Mouse (Mus musculus) midbrain, embryonic 11.5 days (tissue): ENCODE results near the gene Ints7. TPM values are rescaled to one million over a fixed set of nuclear protein-coding genes. Genes with fewer than 3 reads are reported as not detected.

Experiments
- ATAC-seq: fragments of 200-750 bp; cut with Nextera tagmentation; 2 replicates; pipeline ENCODE4 v1.8.0; 2017; ENCODE audit warnings: moderate TSS enrichment, moderate library complexity; ENCODE audit not compliant: low FRiP score
- DNase-seq: peaks from one replicate; pipeline ENCODE4 v3.0.0; 2015; ENCODE audit warnings: low spot score; ENCODE audit errors: missing footprints
- H3K27ac ChIP-seq: fragments of 300-500 bp; sonication (generic); 2 replicates; pipeline ENCODE4 v1.5.1; 2014; ENCODE audit warnings: low read depth, low read length
- H3K27me3 ChIP-seq: fragments of 300-500 bp; sonication (generic); 2 replicates; pipeline ENCODE4 v1.6.1; 2014; ENCODE audit warnings: mild to moderate bottlenecking, low read length, moderate library complexity, mixed read lengths; ENCODE audit not compliant: control insufficient read depth, insufficient read depth
- H3K36me3 ChIP-seq: fragments of 300-500 bp; sonication (generic); 2 replicates; pipeline ENCODE4 v1.6.1; 2014; ENCODE audit warnings: mild to moderate bottlenecking, low read length, moderate library complexity, mixed read lengths; ENCODE audit not compliant: control insufficient read depth, insufficient read depth
- H3K4me1 ChIP-seq: fragments of 300-500 bp; sonication (generic); 2 replicates; pipeline ENCODE4 v1.6.1; 2014; ENCODE audit warnings: low read length; ENCODE audit not compliant: control insufficient read depth, insufficient read depth
- H3K4me2 ChIP-seq: fragments of 300-500 bp; sonication (generic); 2 replicates; pipeline ENCODE4 v1.6.1; 2014; ENCODE audit warnings: mild to moderate bottlenecking, moderate library complexity
- H3K4me3 ChIP-seq: fragments of 300-500 bp; sonication (generic); 2 replicates; pipeline ENCODE4 v1.5.1; 2014; ENCODE audit warnings: low read depth, low read length
- H3K9ac ChIP-seq: fragments of 300-500 bp; sonication (generic); 2 replicates; pipeline ENCODE4 v1.6.1; 2014; ENCODE audit warnings: low read length
- H3K9me3 ChIP-seq: fragments of 300-500 bp; sonication (generic); 2 replicates; pipeline ENCODE4 v1.6.1; 2016; ENCODE audit warnings: low read length; ENCODE audit not compliant: control insufficient read depth
- WGBS: fragments of 180-500 bp; shearing (Covaris S2); extraction: QIAGEN DNeasy Blood & Tissue Kit; methylation state at CpG from one replicate; pipeline ENCODE4 v1.1.7; 2014; 5-methylcytosine and 5-hydroxymethylcytosine counted together
- polyA plus RNA-seq: library from polyadenylated mRNA; unstranded; fragments of >200 nt; fragmentation: Nextera tagmentation; extraction: Ambion mirVana; gene quantifications from 2 replicates; pipeline ENCODE4 v1.2.1, GENCODE M21; 2014

The Ints7 gene
- polyA plus RNA-seq, 1 experiment from 2014 or later, result 55.2 TPM

- Histone ChIP-seq H3K9ac (no peak overlapping the region), H3K27me3 (no peaks in the 10 kb centered on the region), H3K9me3 (no peaks in the 10 kb centered on the region), H3K4me1 (no peaks in the 10 kb centered on the region), H3K4me3 (no peak overlapping the region), H3K36me3 (peaks cover 24% of the 10 kb centered on the region), H3K27ac (no peak overlapping the region), H3K4me2 (no peak overlapping the region)
- WGBS, result 94% methylated on average over 12 of the region's 12 CpGs
- DNase-seq, result no peak
- ATAC-seq, result no peak
Measured at GRCm38 (mm10) chr1:191618067-191618766, 42.8 kb downstream of the Ints7 start.

GRCm38 (mm10) chr1:191621096-191621495, 45.7 kb downstream of the Ints7 start:
- WGBS, result 95% methylated on average over 8 of the region's 8 CpGs
- Histone ChIP-seq H3K36me3 (peaks cover 18% of the 10 kb centered on the region), H3K4me3 (no peak overlapping the region), H3K27me3 (no peaks in the 10 kb centered on the region), H3K4me2 (no peak overlapping the region), H3K9me3 (no peaks in the 10 kb centered on the region), H3K9ac (no peak overlapping the region), H3K27ac (no peak overlapping the region), H3K4me1 (no peaks in the 10 kb centered on the region)
- DNase-seq (no peak), ATAC-seq (no peak)

GRCm38 (mm10) chr1:191622801-191623200, 47.4 kb downstream of the Ints7 start:
- H3K27me3 ChIP-seq, result no peaks in the 10 kb centered on the region
- ATAC-seq (no peak), DNase-seq (no peak)
- WGBS, result 91% methylated on average over 8 of the region's 8 CpGs
- H3K4me2 ChIP-seq, result no peak overlapping the region
- no peak overlapping the region for H3K4me3 ChIP-seq
- H3K4me1 ChIP-seq, result no peaks in the 10 kb centered on the region
- no peak overlapping the region for H3K27ac ChIP-seq
- no peak overlapping the region for H3K9ac ChIP-seq
- no peaks in the 10 kb centered on the region for H3K9me3 ChIP-seq
- H3K36me3 ChIP-seq, result peaks cover 15% of the 10 kb centered on the region

DNA sequence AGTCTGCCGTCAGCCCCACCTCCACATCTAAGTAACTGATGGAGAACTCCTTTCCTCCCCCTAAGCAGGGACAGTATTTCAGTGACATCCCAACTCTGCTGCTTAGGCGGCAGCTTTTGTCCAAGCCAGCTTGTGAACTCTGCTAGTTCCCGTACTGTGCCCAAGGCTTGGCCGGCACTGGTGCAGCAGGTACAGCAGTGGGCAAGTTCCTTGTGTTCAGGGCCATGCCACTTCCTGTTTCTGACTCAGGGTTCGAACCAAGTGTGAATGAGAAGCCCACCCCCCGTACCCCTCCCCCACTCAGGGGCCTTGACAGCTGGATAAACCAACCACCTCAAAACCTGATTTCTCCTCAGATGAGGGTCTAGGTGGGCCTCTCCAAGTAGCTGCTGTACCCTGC, 49.1 kb downstream of the Ints7 start:
- no peak overlapping the region for H3K9ac ChIP-seq
- H3K36me3 ChIP-seq, result peaks cover 13% of the 10 kb centered on the region; the same call in 1 of the 2 replicates
- 85% methylated on average over 6 of the region's 6 CpGs for WGBS
- H3K27me3 ChIP-seq, result no peaks in the 10 kb centered on the region
- DNase-seq, result no peak
- no peaks in the 10 kb centered on the region for H3K9me3 ChIP-seq
- no peak for ATAC-seq
- no peak overlapping the region for H3K4me3 ChIP-seq
- no peak overlapping the region for H3K27ac ChIP-seq
- no peaks in the 10 kb centered on the region for H3K4me1 ChIP-seq
- H3K4me2 ChIP-seq, result no peak overlapping the region

DNA sequence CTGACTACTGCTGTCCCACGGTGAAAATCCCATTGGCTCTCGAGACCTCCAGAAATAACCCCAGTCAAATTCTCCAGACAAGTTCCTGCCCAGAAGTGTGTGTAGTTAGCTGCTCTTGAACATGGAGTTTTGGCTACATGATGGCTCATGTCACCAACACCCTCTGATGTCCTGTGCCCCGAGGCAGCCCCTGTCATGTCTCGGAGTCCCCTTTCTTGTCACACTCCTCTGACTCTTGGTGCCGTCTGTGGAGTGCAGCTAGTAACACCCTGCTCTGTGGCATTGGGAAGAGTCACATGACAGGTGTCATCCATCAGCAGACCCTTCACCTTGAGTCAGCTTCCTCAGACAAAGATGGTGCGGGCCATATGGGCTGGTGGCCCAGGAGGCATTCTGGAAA, 49.6 kb downstream of the Ints7 start:
- DNase-seq, result no peak
- Histone ChIP-seq H3K9me3 (no peaks in the 10 kb centered on the region), H3K27me3 (no peaks in the 10 kb centered on the region), H3K27ac (no peak overlapping the region), H3K9ac (no peak overlapping the region), H3K4me1 (no peaks in the 10 kb centered on the region), H3K4me3 (no peak overlapping the region), H3K4me2 (no peak overlapping the region), H3K36me3 (peaks cover 12% of the 10 kb centered on the region; the same call in 1 of the 2 replicates)
- ATAC-seq, result no peak
- WGBS, result 79% methylated on average over 6 of the region's 6 CpGs

DNA sequence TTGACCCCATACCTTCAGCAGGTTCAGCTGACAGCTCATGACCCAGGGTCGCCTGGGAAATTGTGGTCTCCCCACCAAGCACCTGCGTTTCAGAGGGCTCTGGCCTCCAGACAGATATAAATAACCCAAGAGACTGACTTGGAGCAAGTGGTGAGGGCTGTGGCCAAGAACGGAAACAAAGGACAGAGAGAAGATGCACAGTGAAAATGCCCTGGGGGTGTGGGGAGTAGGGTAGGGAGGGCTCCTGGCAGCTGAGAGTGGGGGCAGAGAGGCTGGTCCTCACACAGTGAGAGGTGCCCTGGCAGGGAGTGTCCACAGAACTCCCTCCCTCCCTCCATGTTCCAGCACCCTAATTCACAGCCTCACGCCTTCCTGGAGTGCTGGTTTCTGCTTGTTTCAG, 50.2 kb downstream of the Ints7 start:
- no peak overlapping the region for H3K4me2 ChIP-seq
- ATAC-seq, result no peak
- no peak for DNase-seq
- H3K9ac ChIP-seq, result no peak overlapping the region
- H3K27ac ChIP-seq, result no peak overlapping the region
- H3K9me3 ChIP-seq, result no peaks in the 10 kb centered on the region
- H3K4me1 ChIP-seq, result no peaks in the 10 kb centered on the region
- no peak overlapping the region for H3K4me3 ChIP-seq
- H3K36me3 ChIP-seq, result peaks cover 9% of the 10 kb centered on the region; the same call in 1 of the 2 replicates
- no peaks in the 10 kb centered on the region for H3K27me3 ChIP-seq
- WGBS, result 61% methylated on average over 4 of the region's 4 CpGs

- DNase-seq, result no peak
- WGBS, result 74% methylated on average over 11 of the region's 11 CpGs
Measured at GRCm38 (mm10) chr1:191628457-191629169, 53.2 kb downstream of the Ints7 start.

GRCm38 (mm10) chr1:191629170-191629636, 53.8 kb downstream of the Ints7 start:
- Histone ChIP-seq H3K27me3 (no peaks in the 10 kb centered on the region), H3K27ac (no peak overlapping the region), H3K9ac (no peak overlapping the region), H3K36me3 (no peaks in the 10 kb centered on the region), H3K4me2 (no peak overlapping the region), H3K4me1 (no peaks in the 10 kb centered on the region), H3K9me3 (no peaks in the 10 kb centered on the region), H3K4me3 (no peak overlapping the region)
- 58% methylated on average over 3 of the region's 3 CpGs for WGBS
- DNase-seq, result no peak
- no peak for ATAC-seq

More at GRCm38 (mm10) chr1:191628457-191629169, 53.2 kb downstream of the Ints7 start:
- no peaks in the 10 kb centered on the region for H3K4me1 ChIP-seq
- no peaks in the 10 kb centered on the region for H3K36me3 ChIP-seq
- no peak overlapping the region for H3K9ac ChIP-seq
- H3K27ac ChIP-seq, result no peak overlapping the region
- H3K4me2 ChIP-seq, result no peak overlapping the region
- no peak overlapping the region for H3K4me3 ChIP-seq
- ATAC-seq, result no peak
- H3K9me3 ChIP-seq, result no peaks in the 10 kb centered on the region
- H3K27me3 ChIP-seq, result no peaks in the 10 kb centered on the region

- ATAC-seq (no peak), DNase-seq (no peak)
- Histone ChIP-seq H3K9me3 (no peaks in the 10 kb centered on the region), H3K4me2 (no peak overlapping the region), H3K36me3 (no peaks in the 10 kb centered on the region), H3K9ac (no peak overlapping the region), H3K27ac (no peak overlapping the region), H3K27me3 (no peaks in the 10 kb centered on the region), H3K4me1 (no peaks in the 10 kb centered on the region), H3K4me3 (no peak overlapping the region)
- 70% methylated on average over 6 of the region's 6 CpGs for WGBS
Measured at GRCm38 (mm10) chr1:191632511-191633095, 57.2 kb downstream of the Ints7 start.
